Mouse (Mus musculus) cortical plate, adult 2 months (tissue): Measurements from ENCODE around the gene Marveld1. TPM values are rescaled to one million over a fixed set of nuclear protein-coding genes. Genes with fewer than 3 reads are reported as not detected.

Experiments
- H3K27ac ChIP-seq: fragments of 200-500 bp; 2 replicates; pipeline ENCODE4 v1.5.1; 2012; ENCODE audit warnings: low read length, control low read depth, inconsistent platforms; ENCODE audit not compliant: insufficient read depth
- H3K4me1 ChIP-seq: fragments of 200-500 bp; 2 replicates; pipeline ENCODE4 v1.6.1; 2011; ENCODE audit warnings: low read length; ENCODE audit not compliant: control insufficient read depth, insufficient read depth
- H3K4me3 ChIP-seq: fragments of 200-500 bp; 2 replicates; pipeline ENCODE4 v1.5.1; 2011; ENCODE audit warnings: mild to moderate bottlenecking, low read length, control low read depth; ENCODE audit not compliant: insufficient read depth
- CTCF ChIP-seq: fragments of 200-500 bp; IDR thresholded peaks from 2 replicates; pipeline ENCODE4 v1.5.1; 2011; ENCODE audit warnings: mild to moderate bottlenecking, control low read depth, low read length; ENCODE audit not compliant: insufficient read depth; ENCODE audit errors: extremely low read depth
- POLR2A ChIP-seq: fragments of 200-500 bp; IDR thresholded peaks from 2 replicates; pipeline ENCODE4 v1.6.1; 2011; ENCODE audit warnings: mild to moderate bottlenecking, low read length, control low read depth; ENCODE audit not compliant: insufficient read depth; ENCODE audit errors: extremely low read depth
- polyA plus RNA-seq: library from polyadenylated mRNA; depleted of rRNA; stranded (reverse); fragments of >200 nt; gene quantifications from 2 replicates; pipeline ENCODE4 v1.2.3, GENCODE M21; 2012

Marveld1 gene
- polyA plus RNA-seq, 1 experiment, result 14.4 TPM

DNA sequence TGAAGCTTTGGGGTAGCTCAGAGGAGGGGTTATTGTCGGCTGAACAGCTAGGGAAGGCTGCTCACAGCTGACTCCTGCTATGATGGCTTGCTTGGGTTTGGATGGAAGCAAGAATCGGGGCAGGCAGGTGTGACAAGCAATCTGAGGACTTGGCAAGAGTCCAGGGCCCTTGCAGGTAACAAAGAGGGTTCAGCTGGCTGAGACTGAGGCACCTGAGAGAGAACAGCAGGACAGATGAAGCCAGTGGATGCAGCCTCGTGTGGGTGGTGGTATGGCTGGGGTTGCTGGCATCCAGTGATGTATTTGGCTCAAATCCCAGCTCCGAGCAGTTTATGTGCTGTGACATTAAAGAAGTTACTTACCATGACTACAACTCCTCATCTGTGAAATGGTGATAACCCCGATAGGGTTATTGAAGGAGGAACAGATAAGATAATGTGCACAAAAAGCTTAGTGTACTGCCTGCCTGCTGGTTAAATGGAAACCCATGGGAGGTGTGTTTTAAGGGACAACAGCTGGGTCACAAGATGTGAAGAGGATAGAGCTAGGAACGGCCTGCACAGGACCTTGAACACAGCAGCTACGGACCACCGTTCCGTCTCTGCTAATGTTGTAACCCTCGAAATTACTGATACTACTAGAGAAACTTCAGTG lies 22.2 kb downstream of the Marveld1 start:
- Histone ChIP-seq H3K27ac (no peak overlapping the region), H3K4me3 (no peak overlapping the region), H3K4me1 (peaks cover 7% of the 10 kb centered on the region)
- TF ChIP-seq POLR2A, result no peak
- no peak for TF ChIP-seq CTCF

DNA sequence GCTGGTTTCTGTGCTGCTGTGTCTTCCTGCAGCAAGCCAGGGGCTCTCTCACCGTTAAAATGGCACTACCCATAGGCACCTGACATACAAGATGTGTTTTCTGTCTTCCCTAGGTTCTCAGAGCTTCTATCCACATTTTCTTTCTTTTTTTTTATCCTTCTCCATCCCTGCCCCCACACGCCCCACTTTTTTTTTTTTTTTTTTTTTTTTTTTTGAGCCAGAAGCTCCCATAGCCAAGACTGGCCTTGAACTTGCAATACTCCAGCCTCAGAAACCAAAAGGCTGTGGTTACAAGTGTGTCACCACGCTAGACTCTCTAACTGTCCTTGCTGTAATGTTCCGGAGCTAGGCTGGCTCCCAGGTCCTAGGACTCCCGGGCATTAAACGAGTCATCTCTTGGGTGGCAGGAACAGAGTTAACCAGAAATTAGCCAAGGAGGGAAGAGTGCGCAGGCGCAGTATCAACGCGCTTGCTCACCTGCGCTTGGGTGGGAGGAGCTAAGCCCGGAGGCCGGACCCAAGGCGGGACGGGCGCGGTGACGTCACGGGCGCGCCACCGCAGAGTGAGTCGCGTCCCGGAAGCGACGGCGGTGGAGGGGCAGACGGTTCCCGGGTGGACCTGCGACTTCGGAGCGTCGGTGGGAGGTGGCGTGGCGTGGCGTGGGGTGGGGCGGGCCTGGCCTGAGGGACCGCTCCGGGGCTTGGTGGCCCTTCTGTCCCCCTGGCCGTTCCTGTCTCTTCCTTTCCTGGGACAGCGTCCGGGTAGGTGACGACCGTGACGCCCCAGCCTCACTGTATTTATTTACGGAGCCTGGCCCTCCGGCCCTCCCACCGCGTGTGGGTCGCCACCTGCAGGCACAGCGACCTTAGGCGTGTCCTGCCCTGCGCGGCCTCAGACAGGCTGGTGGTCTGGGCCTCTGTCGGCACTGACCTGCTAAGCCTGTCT lies 23.1 kb downstream of the Marveld1 start:
- peak; percentile 60; the same call in 1 of the 2 replicates for TF ChIP-seq POLR2A
- TF ChIP-seq CTCF, result no peak
- no peak overlapping the region for H3K27ac ChIP-seq
- peak overlapping the region; percentile 89 for H3K4me3 ChIP-seq
- H3K4me1 ChIP-seq, result peaks cover 7% of the 10 kb centered on the region

DNA sequence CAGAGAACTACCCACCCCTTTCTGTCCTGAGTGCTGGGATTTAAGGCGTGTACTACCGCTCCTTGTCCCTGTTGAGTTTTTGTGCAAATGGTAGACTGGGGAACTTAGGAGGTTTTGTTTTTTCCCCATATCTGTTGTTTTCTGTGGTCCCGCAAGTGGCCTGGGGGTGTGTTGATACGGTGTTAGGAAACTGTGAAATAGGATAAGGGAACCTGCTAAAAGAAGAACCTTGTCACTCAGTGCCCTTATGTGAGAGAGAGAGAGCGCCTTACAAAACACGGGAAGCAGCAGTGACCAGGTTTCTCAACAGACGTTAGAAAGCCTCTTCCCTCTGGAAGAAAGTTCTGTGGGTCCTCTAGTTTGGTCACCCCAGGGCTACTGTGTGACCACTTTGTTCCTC lies 29.6 kb downstream of the Marveld1 start:
- H3K4me3 ChIP-seq, result no peak overlapping the region
- H3K4me1 ChIP-seq, result no peaks in the 10 kb centered on the region
- no peak overlapping the region for H3K27ac ChIP-seq
- TF ChIP-seq CTCF (no peak), POLR2A (no peak)

DNA sequence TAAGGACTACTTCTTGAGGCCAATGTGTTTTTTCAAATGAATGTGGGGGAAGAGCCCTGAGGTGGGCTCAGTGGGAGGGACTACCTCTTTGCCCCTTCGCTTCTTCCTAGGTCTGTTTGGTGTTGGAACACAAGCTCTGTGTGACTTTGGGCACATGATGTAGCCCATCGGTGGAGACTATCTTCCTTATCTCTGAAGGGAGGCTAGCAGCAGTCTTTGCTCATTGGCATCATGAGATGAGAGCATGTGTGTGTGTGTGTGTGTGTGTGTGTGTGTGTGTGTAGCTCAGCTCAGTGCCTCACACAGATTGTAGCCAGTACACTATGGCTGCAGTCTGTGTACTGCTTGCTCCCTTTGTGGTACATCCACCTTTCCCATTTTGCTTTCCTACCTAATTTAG lies 30.3 kb downstream of the Marveld1 start:
- Histone ChIP-seq H3K4me3 (no peak overlapping the region), H3K27ac (no peak overlapping the region), H3K4me1 (no peaks in the 10 kb centered on the region)
- TF ChIP-seq CTCF (no peak), POLR2A (no peak)

DNA sequence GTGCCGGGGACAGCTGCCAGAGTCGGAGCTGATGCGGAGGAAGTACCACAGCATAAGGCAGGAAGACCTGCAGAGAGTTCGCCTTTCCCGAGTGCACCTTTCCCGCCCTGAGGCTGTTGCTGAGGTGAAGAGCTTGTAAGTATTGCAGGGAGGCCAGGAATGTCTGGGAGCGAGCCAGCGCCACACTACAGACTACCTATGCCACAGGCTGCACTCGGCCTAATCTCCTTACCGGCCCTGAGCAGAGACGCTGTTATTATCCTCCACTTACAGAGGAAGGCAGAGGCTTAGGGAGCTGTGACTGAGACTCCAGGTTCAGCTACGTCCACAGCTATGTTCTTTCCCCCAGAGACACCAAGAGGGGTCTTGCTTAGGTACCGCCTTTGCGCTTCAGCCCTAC lies 32.2 kb downstream of the Marveld1 start:
- no peak for TF ChIP-seq CTCF
- TF ChIP-seq POLR2A, result no peak
- Histone ChIP-seq H3K4me3 (no peak overlapping the region), H3K4me1 (no peaks in the 10 kb centered on the region), H3K27ac (no peak overlapping the region)

DNA sequence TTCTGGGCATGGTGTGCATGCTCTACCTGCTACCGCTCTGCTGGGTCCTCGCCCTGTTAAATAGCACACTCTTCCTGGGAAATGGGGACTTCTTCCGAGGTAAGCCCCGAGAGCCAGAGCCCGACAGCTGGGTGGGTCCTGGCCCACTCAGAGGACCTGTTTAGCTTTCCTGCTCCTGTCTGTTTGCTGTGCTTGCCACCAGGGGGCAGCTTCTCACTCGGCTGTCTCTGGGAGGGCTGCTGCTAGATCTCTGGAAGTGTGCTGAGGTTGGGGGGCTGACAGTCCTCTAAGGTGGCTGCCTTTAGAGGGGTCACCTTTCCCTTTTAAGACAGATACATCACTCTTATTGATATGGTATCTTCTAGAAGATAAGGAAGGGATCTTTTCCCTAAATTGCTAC lies 35.5 kb downstream of the Marveld1 start:
- H3K4me1 ChIP-seq, result no peaks in the 10 kb centered on the region
- TF ChIP-seq POLR2A, result no peak
- TF ChIP-seq CTCF, result peak; percentile 50
- no peak overlapping the region for H3K27ac ChIP-seq
- H3K4me3 ChIP-seq, result no peak overlapping the region

DNA sequence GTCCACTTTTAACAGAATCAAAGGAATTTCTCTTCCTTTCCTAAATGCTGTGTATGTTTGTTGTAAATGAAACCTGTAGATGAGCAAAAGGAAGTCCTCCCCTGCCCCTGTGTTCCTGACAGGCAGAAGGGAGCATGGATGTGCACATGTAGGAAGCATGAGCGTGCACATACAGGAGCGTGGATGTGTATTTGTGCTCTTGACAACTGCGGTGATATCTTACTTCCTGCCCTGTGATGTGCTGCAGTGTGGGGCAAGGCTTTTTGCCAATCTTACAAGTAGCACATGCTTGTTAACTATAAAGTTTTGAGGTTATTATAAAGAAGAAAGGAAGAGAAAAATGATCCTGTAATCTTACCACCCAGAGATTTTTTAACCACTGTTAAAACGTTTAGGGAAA lies 42.5 kb downstream of the Marveld1 start:
- no peak overlapping the region for H3K4me3 ChIP-seq
- no peak overlapping the region for H3K27ac ChIP-seq
- no peaks in the 10 kb centered on the region for H3K4me1 ChIP-seq
- no peak for TF ChIP-seq POLR2A
- no peak for TF ChIP-seq CTCF

DNA sequence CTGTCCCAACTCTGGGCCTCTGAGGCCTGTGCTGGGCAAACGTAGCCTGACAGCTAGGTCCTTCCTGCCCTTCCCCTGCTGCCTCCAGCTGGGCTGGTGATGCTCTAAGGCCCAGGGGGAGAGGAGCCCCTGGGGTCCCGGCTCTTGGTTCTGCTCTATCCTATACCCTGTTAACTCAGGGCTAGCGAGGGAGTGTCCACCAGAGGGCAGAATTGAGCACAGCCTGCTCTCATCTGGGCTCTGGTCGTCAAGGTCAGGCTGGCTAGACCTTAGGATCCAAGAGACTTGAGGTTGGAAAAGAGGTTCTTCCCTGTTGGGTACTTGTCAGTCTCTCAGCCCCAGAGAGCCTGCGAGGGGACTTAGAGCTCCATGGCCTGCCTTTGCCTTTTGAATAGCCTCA lies 43.3 kb downstream of the Marveld1 start:
- H3K4me3 ChIP-seq, result no peak overlapping the region
- TF ChIP-seq CTCF, result peak; percentile 66
- no peak for TF ChIP-seq POLR2A
- H3K4me1 ChIP-seq, result no peaks in the 10 kb centered on the region
- H3K27ac ChIP-seq, result no peak overlapping the region

DNA sequence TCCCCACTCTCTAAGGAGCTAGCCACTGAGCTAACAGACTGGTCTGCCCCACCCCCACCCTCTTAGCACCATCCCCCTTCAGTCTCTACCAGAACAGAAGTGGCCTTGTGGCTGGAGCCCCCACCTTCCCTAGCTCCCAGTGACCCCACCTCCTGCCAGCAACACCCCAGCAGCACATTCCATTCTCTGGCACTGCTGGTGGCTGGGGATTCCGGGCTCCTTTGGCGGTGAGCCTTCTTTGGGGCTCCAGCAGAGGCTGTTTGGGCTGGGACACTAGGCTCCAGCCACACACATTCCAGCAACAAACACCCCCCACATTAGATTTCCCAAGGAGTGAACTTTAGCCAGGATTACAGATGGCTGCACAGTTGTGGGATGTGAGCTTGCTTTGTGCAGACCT lies 46.1 kb downstream of the Marveld1 start:
- no peak overlapping the region for H3K27ac ChIP-seq
- no peaks in the 10 kb centered on the region for H3K4me1 ChIP-seq
- TF ChIP-seq CTCF, result no peak
- no peak for TF ChIP-seq POLR2A
- H3K4me3 ChIP-seq, result no peak overlapping the region

DNA sequence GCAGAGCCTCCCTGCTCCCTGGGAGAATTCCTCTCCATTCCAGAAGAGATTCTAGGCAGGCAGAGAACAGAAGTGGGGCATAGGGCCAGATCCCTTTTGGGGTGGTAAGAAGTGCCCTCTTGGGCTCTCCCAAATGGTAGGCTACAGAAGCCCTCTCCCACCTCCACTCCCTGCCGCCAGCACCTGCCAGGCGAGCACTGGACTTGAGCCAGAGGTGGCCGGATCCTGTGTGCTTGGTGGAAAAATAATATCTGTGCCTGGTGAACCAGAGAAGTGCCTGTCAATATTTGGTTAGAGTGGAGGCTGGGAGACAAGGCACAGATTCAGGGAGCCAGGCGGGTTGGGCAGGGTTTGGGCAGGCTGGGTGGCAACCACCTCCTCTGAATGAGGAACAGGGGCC lies 49.2 kb downstream of the Marveld1 start:
- Histone ChIP-seq H3K4me1 (no peaks in the 10 kb centered on the region), H3K27ac (no peak overlapping the region)
- TF ChIP-seq POLR2A (no peak), CTCF (no peak)

More for the DNA sequence above, 49.2 kb downstream of the Marveld1 start:
- H3K4me3 ChIP-seq, result no peak overlapping the region
